Mouse (Mus musculus): ENCODE results near the gene Hist1h3e.
"Not testable (repeated sequence)": the region's sequence is repeated elsewhere in the genome, so short reads cannot be mapped to it uniquely, and the experiment has no call there.

Hist1h3e gene

DNA sequence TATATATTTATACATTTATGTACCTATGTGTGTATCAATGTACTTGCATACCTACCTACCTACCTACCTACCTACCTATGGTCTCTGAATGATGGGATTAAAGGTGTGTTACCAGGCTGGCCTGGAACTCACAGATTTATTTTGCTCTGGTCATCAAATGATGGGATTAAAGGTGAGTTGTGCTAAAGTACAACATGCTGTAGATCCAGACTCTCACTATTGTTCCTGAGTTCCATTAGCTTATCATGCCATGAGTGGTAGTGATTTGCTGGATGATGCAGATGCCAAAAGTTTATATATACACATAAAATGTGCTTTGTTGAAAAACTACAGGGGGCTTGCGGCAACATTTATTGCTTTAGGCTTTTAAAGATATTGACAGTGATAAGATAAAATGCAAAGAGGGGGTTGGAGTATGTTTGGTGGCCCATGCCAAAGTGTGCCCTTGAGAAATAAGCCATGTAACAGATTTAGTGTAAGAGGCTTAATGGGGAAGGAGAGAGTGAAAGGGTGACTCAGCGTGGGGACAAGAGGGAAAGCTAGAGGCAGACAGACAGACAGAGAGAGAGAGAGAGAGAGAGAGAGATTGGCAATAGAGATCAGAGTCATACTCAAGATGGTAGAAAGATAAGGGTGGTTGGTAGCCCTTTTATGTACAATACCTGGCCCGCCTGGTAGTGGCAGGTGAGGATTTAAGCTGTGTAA is 25.0 kb downstream of the Hist1h3e start:
- no peak for DNase-seq (ENCODE audit: low read depth)

DNA sequence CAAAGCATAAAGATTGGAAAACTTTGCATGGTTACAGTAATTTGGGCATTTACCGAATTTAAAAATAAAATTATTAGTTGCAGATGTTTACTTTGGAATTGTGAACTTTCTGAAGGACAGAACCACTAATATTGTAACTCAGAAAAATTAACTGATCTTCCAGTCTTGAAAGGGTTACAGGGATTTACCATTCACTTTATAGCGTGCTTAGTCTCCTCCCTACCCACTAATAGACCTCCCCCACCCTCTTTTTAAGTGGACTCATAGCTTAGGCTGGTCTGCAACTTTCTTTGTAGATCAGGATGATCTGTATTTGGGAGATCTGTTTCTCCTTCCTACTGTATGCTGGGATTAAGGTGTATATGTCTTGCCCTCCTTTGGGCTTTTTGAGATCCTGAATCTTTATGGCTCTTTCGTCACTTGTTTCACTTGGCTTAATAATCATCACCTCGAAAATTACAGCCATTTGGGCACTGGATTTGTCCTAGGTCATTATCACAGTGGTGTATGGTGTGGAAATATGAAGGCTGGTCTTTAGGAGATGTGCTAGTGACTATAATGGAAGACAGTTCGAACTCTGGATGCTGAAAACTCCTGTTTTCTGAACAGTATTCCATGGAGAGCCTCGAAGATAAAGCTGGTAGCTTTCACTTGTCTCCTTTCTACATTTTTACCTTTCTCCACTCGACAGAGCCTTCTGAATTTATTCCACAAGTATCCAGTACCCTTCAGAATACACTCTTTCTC is 25.9 kb downstream of the Hist1h3e start:
- DNase-seq (ENCODE audit: low read depth), result no peak

DNA sequence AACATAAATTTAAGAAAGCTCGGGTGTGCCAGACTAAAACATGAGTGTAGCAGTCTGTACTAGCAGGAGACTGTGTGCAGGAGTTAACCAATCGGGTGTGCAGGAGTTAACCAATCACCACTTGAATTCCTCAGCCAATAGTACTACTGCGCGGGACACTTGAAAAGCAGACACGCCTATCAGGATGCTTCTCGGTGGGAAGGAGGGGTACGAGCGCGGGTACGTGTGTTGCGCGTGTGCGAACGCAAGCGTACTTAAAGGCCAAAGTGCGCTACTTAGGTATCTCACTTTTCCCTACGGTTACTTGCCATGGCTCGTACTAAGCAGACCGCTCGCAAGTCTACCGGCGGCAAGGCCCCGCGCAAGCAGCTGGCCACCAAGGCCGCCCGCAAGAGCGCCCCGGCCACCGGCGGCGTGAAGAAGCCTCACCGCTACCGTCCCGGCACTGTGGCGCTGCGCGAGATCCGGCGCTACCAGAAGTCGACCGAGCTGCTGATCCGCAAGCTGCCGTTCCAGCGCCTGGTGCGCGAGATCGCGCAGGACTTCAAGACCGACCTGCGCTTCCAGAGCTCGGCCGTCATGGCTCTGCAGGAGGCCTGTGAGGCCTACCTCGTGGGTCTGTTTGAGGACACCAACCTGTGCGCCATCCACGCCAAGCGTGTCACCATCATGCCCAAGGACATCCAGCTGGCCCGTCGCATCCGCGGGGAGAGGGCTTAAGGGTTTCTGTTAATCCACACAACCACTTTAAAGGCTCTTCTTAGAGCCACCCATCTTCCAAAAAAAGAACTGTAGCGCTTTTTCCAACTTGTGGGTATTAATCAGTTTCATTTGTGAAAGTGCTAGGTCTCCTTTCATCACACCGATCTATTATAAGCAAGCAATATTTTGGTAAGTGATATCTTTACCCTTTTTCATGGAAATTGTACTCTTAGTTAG is 26.8 kb downstream of the Hist1h3e start, which contains the start of gene Hist1h3g:
Gene Hist1h3g, plus strand, starts transcription at position 286 of the 939 bp plus-strand sequence.
- DNase-seq (ENCODE audit: low read depth), result peak; percentile 85

DNA sequence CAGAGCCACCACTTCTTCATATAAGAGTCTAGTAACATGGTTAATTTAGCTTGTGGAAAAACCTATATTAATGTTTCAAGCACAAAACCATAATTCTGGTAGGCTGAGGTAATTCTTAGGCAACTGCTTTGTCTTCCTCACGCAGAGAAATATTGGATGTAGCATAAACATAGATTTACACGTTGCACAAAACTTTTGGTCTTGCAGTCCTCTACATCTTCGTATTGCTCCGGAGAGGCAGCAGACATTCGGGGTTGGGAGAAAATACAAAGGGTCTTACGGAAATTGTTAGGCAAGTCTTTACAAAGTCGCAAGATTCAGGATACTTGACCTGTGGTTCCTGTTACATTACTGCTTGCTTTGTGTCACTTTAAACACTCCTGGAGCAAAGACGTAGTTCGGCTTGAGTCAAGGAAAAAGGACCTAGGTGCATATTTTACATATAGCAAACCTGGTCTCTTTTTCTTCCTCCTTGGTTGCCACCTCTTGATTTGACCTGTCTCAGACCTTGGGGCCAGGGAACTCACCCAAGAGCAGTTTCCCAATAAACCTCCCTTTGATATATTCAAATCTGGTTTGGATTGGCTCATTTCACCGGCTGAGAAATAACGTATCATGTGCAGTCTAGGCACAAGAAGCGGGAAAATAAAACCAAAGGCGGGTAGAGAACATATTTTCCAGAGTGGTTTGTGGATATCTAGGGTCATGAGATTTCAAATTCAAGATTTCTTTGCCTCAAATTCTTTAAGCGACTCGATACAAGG is 27.6 kb downstream of the Hist1h3e start:
- DNase-seq (ENCODE audit: low read depth), result no peak

DNA sequence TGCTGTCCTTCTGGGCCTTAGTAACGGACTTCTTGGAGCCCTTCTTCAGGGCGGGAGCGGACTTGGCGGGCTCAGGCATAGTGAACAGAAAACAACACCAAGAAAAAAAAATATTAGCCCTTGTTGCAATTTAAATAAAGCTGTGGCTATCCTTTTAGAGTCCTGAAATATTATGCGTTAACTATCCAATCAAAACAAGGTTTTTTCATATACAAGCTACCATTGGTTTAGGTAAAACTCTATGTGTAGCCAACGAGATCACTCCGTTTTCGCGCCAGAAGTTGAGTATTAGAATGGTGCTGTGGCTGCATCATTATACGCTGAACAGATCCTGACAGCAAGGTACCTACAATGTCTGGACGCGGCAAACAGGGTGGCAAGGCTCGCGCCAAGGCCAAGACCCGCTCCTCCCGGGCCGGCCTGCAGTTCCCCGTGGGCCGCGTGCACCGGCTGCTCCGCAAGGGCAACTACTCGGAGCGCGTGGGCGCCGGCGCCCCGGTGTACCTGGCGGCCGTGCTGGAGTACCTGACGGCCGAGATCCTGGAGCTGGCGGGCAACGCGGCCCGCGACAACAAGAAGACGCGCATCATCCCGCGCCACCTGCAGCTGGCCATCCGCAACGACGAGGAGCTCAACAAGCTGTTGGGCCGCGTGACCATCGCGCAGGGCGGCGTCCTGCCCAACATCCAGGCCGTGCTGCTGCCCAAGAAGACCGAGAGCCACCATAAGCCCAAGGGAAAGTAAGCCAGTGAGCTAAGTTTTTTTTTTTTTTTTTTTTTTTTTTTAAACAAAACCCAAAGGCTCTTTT is 28.4 kb downstream of the Hist1h3e start, which contains the start of gene Hist1h2af:
Gene Hist1h2af, plus strand, starts transcription at position 347 of the 808 bp plus-strand sequence.
- not testable (repeated sequence) for DNase-seq (ENCODE audit: low read depth)

DNA sequence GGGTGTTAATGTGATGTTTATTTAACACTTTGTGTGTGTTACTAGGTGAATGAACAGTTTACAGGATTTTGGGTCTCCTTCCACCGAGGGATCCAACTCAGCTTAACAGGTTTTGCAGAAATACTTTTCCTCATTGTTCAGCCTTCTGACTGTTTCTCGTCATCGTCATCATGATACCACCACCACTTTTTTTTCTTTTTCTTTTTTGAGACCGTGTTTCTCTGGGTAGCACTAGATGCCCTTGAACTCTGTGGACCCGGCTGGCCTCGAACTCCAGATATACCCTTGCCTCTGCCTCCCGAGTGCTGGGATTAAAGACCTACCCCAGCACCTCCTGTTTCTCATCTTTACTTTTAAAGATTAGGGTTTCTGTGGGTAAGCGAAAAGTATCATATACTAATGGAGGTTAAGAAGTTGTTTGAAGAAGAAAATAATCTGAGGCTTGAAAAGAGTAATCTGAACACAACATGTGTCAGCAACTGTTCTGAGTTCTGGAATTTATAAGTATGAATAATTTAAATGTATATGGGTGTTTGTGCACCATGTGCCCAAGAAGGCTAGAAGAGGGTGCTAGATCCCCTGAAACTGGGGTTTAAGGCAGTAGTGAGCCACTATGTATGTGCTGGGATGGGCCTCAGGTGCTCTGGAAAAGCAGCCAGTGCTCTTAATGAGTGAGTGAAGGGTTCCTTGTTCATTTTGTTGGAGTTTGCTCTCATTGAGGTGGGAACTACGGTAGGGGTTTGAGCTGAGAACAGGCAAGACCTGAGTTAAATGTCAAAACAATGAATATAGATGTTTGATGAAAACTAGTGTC is 29.7 kb downstream of the Hist1h3e start:
- DNase-seq (ENCODE audit: low read depth), result no peak

DNA sequence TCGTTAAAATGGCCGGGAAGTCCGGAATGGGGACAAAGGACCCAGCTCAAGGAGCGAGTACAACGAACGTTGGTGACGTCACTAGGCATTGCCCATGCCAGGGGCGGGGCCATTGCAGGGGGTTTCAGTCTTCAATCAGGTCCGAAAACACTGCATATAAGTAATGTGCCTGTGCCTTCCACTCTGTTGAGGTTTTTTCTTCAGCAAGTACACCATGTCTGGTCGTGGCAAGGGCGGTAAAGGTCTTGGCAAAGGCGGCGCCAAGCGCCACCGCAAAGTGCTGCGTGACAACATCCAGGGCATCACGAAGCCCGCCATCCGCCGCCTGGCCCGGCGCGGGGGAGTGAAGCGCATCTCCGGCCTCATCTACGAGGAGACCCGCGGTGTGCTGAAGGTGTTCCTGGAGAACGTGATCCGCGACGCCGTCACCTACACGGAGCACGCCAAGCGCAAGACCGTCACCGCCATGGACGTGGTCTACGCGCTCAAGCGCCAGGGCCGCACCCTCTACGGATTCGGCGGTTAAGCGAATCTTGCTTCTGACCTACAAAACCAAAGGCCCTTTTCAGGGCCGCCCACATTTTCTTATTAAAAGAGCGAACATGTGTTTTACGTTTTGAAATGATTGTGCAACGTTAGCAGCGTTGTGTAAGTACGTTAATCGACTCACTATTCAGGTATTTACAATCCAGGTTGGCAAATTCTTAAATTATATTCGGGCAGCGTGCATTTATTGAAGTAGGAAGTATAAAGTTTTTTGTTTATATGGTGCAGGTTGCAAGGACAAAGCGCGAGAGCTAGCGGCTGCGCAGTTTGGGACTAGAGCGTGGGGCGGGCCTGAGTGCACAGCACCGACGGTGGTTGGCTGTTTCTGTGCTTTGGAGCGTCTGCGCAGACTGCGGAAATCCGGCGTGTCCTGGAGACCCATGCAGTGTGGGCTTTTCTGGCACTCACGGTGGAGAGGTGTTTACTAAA is 31.0 kb downstream of the Hist1h3e start, which contains the start of gene Hist1h4h:
Gene Hist1h4h, plus strand, starts transcription at position 150 of the 975 bp plus-strand sequence.
- peak; percentile 91 for DNase-seq (ENCODE audit: low read depth)

DNA sequence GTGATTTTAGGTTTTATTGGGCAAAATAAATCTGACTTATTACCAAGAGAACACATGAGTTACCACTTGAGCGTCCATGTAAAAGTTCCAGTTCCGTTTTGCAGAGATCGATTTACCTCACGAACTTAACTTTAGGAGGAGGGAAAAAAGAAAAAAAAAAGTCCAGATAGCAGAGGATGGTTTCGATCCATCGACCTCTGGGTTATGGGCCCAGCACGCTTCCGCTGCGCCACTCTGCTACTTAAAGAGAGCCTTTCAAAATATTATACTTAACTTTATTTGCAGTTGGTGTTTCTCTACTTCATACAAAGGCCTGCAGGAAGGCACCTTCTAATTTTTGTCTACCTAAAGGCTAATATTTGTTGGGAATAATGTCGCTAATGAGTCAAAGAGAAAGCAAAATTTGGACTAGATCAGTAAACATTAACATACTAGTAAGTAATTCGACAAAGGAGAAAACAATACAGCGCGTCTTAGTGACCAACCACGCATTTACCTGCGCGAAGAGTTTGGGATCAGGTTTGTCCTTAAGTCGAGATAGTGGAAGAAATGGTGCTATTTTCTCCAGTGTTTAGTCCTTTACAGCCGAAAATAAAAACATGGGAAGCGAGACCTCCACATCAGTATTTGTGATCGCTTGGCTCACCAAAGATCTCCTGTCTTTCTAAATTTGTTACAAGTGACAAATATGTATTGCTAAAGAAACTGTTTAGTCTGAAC is 31.8 kb downstream of the Hist1h3e start:
- peak; percentile 59 for DNase-seq (ENCODE audit: low read depth)

DNA sequence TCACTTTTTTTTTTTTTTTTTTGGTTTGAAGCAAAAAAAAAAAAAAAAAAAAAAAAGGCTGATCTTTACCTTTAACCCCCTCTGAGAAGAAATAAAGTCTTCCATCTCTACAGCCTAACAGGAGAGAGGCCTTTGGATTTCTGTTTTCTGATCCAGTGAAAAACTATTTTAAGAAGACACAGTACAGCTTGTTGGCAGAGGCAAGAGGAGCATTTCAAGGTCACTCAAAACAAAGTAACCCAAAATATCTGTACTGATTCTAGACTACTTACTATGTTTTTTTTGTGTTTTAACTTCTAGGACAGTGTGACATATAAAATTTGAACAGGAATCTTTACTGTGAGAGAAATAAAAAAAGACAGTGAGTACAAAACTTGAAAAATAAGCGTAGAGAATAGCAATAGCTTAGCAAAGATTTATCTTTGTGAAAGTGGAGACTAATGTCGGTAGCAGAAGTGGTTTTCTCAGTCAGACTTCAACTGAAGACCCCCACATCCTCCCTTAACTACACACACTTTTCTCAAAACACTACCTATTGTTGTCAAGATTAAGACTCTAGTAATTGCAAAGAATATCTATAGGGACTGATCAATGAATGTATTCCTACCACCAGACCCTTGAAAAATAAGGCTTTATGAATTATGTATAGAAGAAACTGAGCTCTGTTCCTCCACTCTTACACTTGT is 32.5 kb downstream of the Hist1h3e start:
- DNase-seq (ENCODE audit: low read depth), result no peak

DNA sequence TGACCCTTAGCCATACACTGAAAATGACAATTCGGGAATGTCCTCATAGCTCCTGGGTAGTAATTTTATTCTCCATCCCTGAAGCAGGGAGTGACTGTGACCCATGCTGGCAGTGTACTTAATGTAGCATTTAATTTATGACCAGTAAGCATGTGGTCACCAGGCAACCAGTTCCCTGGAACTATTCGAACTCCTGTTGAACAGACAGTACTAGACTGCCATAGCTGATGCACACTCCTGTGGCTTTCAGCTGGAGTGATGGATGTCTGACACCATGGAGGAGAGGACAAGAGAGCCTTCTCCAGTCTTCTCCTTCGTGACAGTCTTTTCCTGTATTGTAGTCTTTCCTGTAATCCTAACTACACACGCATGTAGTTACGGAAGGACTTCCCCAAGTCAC is 33.2 kb downstream of the Hist1h3e start:
- DNase-seq (ENCODE audit: low read depth), result no peak

DNA sequence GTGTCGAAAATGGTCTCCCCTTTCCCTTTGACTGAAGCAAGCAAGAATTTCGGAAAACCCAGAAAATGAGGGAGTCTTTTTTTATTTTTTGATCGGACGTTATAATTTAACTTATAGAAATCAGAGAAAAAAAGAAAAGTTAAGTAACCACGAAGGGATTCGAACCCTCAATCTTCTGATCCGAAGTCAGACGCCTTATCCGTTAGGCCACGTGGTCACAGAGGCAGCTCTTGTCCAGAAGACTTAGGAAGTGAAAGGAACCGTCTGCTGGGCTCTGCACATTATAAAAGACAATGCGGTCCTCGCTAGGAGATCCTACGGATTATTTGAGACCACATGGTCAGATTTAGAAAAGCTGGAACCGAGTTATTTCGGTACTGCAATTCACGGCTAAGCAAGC is 35.9 kb downstream of the Hist1h3e start:
- peak; percentile 79 for DNase-seq (ENCODE audit: low read depth)

DNA sequence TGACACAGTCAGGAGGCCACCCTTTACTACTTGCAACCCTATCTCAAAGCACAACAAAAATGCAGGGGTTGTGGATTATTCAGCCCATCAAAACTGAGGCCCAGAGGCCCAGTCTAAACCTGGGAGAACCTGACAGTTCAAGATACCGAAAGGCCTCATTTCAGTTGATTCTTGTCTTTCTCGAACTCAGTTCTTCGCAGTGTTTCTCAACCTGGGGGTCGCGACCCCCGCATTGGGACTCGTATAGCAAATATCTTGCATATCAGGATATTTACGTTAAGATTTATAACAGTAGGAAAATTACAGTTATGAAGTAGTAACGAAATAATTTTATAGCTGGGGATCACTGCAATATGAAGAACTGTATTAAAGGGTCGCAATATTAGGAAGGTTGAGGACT is 36.3 kb downstream of the Hist1h3e start:
- DNase-seq (ENCODE audit: low read depth), result no peak

DNA sequence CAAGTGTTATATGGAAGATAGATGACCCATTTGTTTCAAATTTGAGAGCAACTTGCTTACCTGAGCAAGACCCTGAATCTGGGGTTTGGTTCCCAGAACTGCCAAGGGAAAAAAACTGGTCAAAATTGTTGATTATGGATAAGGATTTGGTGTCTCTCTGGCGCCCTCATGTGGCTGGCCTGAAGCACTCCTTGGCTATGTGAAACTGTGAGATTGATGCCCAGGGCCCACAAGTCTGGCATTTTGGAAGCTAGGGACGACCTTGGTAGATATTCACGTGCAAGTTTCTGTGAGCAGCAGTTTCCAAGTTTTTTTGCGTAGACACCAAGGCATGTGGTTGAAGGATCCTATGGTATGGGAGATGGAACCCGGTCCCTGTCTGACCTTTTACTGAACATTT is 37.5 kb downstream of the Hist1h3e start:
- DNase-seq (ENCODE audit: low read depth), result peak; percentile 67

DNA sequence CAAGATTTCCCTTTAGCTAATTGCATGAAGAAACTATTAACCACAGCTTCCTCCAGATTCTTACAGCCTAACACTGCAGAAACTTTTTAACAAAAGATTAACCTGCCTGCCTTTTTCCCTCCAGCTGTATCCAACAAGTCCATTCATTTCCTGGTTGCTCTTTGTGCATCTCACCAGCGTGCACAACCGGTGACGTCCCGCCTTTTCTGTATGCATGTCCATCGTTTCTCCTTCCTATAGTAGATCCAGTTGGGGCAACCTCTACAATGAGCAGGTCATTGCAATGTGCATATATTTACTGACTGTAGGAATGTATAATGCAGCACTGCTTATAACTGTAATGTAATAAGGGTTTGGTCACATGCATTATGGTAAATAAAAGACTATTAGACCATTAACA is 38.2 kb downstream of the Hist1h3e start:
- no peak for DNase-seq (ENCODE audit: low read depth)

DNA sequence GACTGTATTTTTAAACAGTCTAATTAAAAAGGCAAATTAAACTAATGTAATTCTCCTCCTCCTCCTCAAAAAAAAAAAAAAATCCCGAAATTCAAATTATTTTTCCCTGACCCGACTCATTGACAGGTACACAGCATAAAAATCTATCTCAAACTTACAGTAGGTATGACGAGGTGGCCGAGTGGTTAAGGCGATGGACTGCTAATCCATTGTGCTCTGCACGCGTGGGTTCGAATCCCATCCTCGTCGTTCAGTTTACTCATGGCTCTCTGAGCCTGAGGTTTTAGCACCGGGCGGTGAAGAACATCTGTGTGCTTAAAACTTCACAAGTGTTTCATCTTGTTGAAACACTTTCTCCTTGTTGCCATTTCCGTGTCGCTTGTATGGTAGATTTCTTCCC is 40.5 kb downstream of the Hist1h3e start:
- peak; percentile 60 for DNase-seq (ENCODE audit: low read depth)

DNA sequence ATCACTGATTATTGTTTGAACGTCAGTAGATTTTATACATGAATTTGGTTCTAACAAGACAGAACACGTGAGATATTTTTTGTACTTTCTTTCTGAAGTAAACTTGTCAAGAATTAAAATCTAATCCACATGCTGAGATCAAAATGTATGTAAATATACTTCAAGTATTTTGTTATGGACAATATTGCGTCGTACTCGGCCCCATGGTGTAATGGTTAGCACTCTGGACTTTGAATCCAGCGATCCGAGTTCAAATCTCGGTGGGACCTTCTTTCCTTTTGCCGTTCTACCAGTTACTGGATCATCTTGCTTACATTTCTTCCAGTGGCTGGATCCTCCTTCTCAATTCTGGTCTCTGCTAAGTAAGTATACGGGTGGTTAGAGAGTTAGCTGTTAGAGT is 42.8 kb downstream of the Hist1h3e start:
- DNase-seq (ENCODE audit: low read depth), result no peak

DNA sequence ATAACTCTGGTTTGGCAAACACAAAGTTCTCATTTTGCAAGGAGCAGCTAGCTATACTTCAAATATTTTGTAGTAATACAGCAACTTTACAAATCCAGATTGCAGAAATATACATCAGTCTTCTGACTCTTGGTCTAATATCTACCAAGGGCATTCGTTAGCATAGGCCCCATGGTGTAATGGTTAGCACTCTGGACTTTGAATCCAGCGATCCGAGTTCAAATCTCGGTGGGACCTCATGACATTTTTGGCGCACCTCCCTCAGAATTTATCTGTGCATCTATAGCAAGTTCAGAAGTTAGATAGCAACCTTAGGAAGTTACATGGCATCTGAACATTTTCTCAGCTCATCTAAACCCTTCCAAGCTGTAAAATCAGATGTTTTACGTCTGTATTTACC is 43.3 kb downstream of the Hist1h3e start:
- peak; percentile 73 for DNase-seq (ENCODE audit: low read depth)

Data from fibroblast of lung, adult 2 months (primary cell).